Mouse (Mus musculus) ES-E14 (cell line): ENCODE measurements at regions not wholly inside any gene's neighbourhood (a gene's known extent, or its start where the extent isn't known, plus 50 kb on each side); places are given as distances from the start of the nearest gene placed in this dataset.

Source experiments
- DNase-seq: peaks from one replicate; pipeline ENCODE4 v3.0.0-alpha.2; 2013; ENCODE audit warnings: low read depth, low spot score
- H3K27ac ChIP-seq: 2 replicates; pipeline ENCODE4 v1.5.1; 2012; ENCODE audit warnings: low read depth, mild to moderate bottlenecking, low read length, moderate library complexity, mixed read lengths; ENCODE audit not compliant: poor library complexity, insufficient read depth, severe bottlenecking
- H3K36me3 ChIP-seq: 2 replicates; pipeline ENCODE4 v1.6.1; 2012; ENCODE audit warnings: mild to moderate bottlenecking, low read length, moderate library complexity, mixed read lengths; ENCODE audit not compliant: control insufficient read depth, poor library complexity, insufficient read depth, severe bottlenecking
- H3K4me1 ChIP-seq, 2 experiments: fragments of 150-350 bp in 1 of 2; sonication (generic) in 1 of 2; 2 replicates each; pipeline ENCODE4 v1.6.1; 2012; ENCODE audit warnings: low read length in 2 of 2, mild to moderate bottlenecking in 1 of 2, mixed read lengths in 1 of 2; ENCODE audit not compliant: control insufficient read depth in 2 of 2, insufficient read depth in 2 of 2, poor library complexity in 1 of 2
- H3K4me3 ChIP-seq, 2 experiments: fragments of 150-350 bp in 1 of 2; sonication (generic) in 1 of 2; 2 replicates each; pipeline ENCODE4 v1.5.1; 2012; ENCODE audit warnings: low read length in 2 of 2, low read depth in 1 of 2, mild to moderate bottlenecking in 1 of 2, mixed read lengths in 1 of 2; ENCODE audit not compliant: insufficient read depth in 1 of 2, poor library complexity in 1 of 2, severe bottlenecking in 1 of 2
- H3K9ac ChIP-seq: 2 replicates; pipeline ENCODE4 v1.6.1; 2012; ENCODE audit warnings: low read depth, mild to moderate bottlenecking, low read length, mixed read lengths; ENCODE audit not compliant: poor library complexity, insufficient read depth, severe bottlenecking
- H3K9me3 ChIP-seq: fragments of 150-350 bp; sonication (generic); 2 replicates; pipeline ENCODE4 v1.6.1; 2012; ENCODE audit warnings: low read depth, mild to moderate bottlenecking, low read length; ENCODE audit not compliant: control insufficient read depth, insufficient read depth
- CHD2 ChIP-seq: IDR thresholded peaks from 2 replicates; pipeline ENCODE4 v1.6.1; 2014; ENCODE audit warnings: mild to moderate bottlenecking, low read depth, low read length, inconsistent platforms
- HCFC1 ChIP-seq: IDR thresholded peaks from 2 replicates; pipeline ENCODE4 v1.6.1; 2012; ENCODE audit warnings: low read length, inconsistent platforms, borderline replicate concordance; ENCODE audit not compliant: insufficient read depth
- MAFK ChIP-seq: IDR thresholded peaks from 2 replicates; pipeline ENCODE4 v1.6.1; 2014; ENCODE audit warnings: mild to moderate bottlenecking, low read depth, low read length, inconsistent platforms; ENCODE audit not compliant: insufficient read depth
- ZC3H11A ChIP-seq: IDR thresholded peaks from 2 replicates; pipeline ENCODE4 v1.6.1; 2012; ENCODE audit warnings: low read depth, mild to moderate bottlenecking, inconsistent platforms, low read length, borderline replicate concordance
- ZNF384 ChIP-seq: IDR thresholded peaks from 2 replicates; pipeline ENCODE4 v1.6.1; 2012; ENCODE audit warnings: low read depth, low read length, inconsistent platforms
- in situ Hi-C, 2 experiments: fragments of 600-800 bp; cut with MboI; formaldehyde crosslinking; loops; one replicate each; pipeline ENCODE4 v1.15.1; 2025; ENCODE audit warnings: low sequenced_read_pairs in 2 of 2, inconsistent platforms in 1 of 2; ENCODE audit not compliant: unreplicated experiment in 2 of 2

DNA sequence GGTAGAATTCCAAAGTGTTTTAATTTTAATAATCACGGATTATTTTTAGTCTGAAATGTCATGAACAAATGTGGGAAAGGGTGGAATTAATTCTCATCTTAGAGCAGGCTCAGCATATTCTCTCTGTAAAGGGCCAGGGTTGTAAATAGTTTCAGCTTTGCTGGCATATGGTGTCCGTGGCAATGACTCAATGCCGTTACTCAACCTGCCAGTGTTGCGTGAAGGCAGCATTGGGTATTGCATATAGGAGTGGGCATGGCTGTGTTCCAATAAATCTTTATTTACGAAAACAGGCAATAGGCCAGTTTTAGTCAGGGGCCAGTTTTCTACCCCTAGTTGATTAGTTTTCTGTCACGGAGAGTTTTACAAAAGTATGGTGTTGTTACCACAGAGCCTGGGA lies 81.1 kb upstream of the Ptch1 start:
- no peak overlapping the region for H3K27ac ChIP-seq
- no peak overlapping the region for H3K9ac ChIP-seq
- H3K36me3 ChIP-seq, result no peaks in the 10 kb centered on the region
- no peaks in the 10 kb centered on the region for H3K9me3 ChIP-seq
- TF ChIP-seq ZNF384 (no peak), ZC3H11A (no peak), HCFC1 (no peak), MAFK (no peak)
- H3K4me3 ChIP-seq, result no peak overlapping the region
- no peaks in the 10 kb centered on the region for H3K4me1 ChIP-seq
- in situ Hi-C loops, result no loop called here
- DNase-seq, result no peak

DNA sequence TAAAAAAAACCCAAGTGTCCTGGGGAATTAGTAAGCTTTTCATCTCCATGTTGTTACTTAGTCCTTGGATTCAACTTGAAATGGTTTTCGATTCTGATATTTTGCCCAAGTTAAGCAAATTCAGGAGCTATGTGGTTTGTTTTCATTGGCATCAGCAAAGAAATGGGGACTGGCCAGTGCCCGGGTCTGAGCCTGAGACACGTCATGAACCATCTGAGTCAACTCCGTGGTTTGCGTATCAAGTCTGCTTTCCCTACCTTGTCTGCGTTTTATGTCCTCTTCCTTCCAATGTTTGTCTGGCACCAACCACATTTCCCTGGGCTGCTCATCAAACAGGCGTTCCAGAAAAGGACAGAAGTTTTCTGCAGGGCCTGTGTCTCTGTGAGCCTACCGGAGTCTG lies 83.7 kb upstream of the Ptch1 start:
- Histone ChIP-seq H3K36me3 (no peaks in the 10 kb centered on the region), H3K27ac (no peak overlapping the region), H3K9me3 (no peaks in the 10 kb centered on the region), H3K9ac (no peak overlapping the region), H3K4me1 (no peaks in the 10 kb centered on the region), H3K4me3 (no peak overlapping the region)
- DNase-seq, result no peak
- in situ Hi-C loops, result no loop called here
- no peak for TF ChIP-seq CHD2
- no peak for TF ChIP-seq HCFC1
- no peak for TF ChIP-seq MAFK
- TF ChIP-seq ZNF384, result no peak
- TF ChIP-seq ZC3H11A, result no peak

DNA sequence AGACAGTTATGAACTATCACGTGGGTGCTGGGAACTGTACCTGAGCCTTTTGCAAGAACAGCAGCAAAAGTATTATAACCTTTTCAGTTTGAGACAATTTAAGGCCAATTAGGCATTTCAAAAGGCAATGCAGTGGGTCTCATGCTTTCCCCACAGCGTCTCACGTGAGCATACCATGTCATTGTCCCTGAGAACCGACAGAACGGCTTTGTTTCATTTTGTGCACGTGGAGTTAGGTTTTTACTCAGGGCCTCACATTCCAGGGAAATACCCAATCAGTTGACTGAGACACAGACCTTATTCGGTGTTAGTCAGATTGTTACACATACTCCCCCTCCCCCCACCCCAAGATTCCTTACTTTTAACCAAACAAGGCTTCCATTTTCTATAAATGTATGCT lies 86.0 kb upstream of the Ptch1 start:
- no peaks in the 10 kb centered on the region for H3K4me1 ChIP-seq
- TF ChIP-seq MAFK (no peak), HCFC1 (no peak), ZNF384 (no peak), ZC3H11A (no peak), CHD2 (no peak)
- H3K4me3 ChIP-seq, result no peak overlapping the region
- no peak overlapping the region for H3K9ac ChIP-seq
- H3K9me3 ChIP-seq, result no peaks in the 10 kb centered on the region
- DNase-seq, result no peak
- in situ Hi-C loops, result no loop called here
- no peaks in the 10 kb centered on the region for H3K36me3 ChIP-seq
- H3K27ac ChIP-seq, result no peak overlapping the region

DNA sequence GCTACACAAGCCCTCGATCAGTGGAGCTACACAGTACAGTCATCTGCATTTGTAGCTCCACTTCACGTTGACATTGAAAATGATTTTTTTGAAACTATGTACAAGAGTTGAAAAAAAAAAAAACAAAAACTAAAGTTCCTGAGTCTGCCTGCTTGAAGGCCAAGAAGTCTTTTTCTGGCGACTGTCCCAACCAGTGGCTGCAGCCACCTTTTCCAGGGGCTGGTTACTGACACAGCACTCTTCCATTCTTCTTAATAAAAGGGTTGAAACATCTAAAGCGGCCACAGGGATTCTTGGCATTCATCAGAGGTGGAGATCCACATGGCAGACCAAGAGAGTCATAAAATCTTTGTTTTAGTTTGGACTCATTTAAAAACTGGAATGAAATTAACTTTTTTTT lies 87.0 kb upstream of the Ptch1 start:
- TF ChIP-seq ZC3H11A, result no peak
- TF ChIP-seq CHD2, result no peak
- no peak for TF ChIP-seq MAFK
- no peak for TF ChIP-seq ZNF384
- TF ChIP-seq HCFC1, result no peak
- Histone ChIP-seq H3K4me1 (no peaks in the 10 kb centered on the region), H3K4me3 (no peak overlapping the region), H3K36me3 (no peaks in the 10 kb centered on the region), H3K27ac (no peak overlapping the region), H3K9ac (no peak overlapping the region), H3K9me3 (no peaks in the 10 kb centered on the region)
- in situ Hi-C loops, result no loop called here
- no peak for DNase-seq

DNA sequence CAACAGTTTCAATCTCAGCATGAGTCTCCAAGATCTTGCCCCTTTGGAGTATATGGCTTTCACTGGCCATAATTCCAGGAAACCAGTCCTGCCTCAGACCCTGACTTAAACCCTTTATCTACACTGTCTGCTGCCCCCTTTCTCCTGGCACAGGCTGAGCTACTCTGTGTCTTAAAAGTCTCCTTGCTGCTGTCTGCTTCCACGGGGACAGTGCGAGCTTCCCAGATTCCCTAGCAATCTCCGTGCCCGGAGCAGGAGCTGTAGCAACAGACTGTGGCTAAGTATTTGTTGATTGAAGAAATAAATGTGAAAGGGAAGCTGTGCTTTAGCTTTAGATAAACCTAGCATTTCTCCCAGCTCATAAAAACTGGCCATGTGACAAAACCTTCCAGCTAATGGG lies 95.2 kb upstream of the Ptch1 start:
- no peak for DNase-seq
- H3K27ac ChIP-seq, result no peak overlapping the region
- no peak overlapping the region for H3K9ac ChIP-seq
- H3K36me3 ChIP-seq, result no peaks in the 10 kb centered on the region
- in situ Hi-C loops, result no loop called here
- no peak overlapping the region for H3K4me3 ChIP-seq
- no peaks in the 10 kb centered on the region for H3K9me3 ChIP-seq
- peaks cover 0 to 15% of the 10 kb centered on the region in 2 experiments; a peak in 1 of 4 replicates for H3K4me1 ChIP-seq
- TF ChIP-seq ZNF384, result no peak
- TF ChIP-seq ZC3H11A, result no peak
- no peak for TF ChIP-seq CHD2
- no peak for TF ChIP-seq MAFK
- no peak for TF ChIP-seq HCFC1
